Mouse (Mus musculus) induced T-regulatory cell, adult 2 months (primary cell): ENCODE measurements around the gene Wdr18.

Experiments used
- DNase-seq: peaks from one replicate; pipeline ENCODE4 v3.0.0-alpha.2; 2012; ENCODE audit warnings: low read depth

The Wdr18 gene

GRCm38 (mm10) chr10:79997034-79997760 lies 37.2 kb downstream of the Wdr18 start:
- peak; percentile 82 for DNase-seq

DNA sequence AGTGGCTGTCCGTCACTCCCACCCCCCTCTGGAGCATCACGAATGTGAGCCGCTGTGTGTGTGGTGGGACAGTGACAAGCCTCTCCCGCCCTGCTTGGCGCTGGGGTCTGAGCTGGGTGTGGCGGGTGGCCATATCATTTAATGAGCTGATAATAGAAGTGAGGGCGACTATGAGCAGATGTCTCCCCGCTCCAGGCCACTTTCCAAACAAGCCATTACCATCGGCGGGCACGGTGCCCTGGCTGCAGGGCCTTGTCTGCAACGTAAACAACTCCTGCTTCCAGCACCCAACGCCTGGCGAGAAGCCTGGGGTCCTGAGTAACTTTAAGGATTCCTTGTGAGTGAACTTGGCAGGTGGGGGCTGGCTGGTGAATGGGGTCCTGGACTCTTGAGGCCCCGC lies 37.9 kb downstream of the Wdr18 start:
- DNase-seq: no peak

GRCm38 (mm10) chr10:80001945-80002344 lies 42.0 kb downstream of the Wdr18 start:
- DNase-seq: no peak

- DNase-seq: no peak
Observed at GRCm38 (mm10) chr10:80002829-80003228, 42.9 kb downstream of the Wdr18 start.

- no peak for DNase-seq
Observed at GRCm38 (mm10) chr10:80003374-80004232, 43.7 kb downstream of the Wdr18 start.

DNA sequence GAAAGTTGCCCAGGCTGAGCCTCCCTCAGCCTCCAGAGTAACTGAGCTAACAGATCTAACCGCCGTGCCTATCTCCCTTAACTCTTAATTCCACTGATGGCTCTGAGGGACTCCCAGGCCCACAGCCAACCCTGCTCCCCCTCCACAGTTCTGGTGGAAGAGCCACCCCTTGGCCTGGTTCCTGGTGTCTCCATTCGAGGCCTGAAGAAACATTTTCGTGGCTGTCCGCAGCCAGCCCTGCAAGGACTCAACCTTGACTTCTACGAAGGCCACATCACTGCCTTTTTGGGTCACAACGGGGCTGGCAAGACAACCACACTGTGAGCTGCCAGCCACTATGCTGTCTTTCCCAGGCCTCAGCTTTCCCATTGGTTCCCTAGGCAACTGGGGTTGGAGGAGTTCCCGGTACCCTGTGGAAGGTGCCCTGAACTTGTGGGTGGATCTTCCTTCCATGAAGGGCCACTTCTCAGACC lies 44.3 kb downstream of the Wdr18 start:
- DNase-seq: no peak

- DNase-seq: no peak
Observed at GRCm38 (mm10) chr10:80011740-80012139, 51.8 kb downstream of the Wdr18 start.

DNA sequence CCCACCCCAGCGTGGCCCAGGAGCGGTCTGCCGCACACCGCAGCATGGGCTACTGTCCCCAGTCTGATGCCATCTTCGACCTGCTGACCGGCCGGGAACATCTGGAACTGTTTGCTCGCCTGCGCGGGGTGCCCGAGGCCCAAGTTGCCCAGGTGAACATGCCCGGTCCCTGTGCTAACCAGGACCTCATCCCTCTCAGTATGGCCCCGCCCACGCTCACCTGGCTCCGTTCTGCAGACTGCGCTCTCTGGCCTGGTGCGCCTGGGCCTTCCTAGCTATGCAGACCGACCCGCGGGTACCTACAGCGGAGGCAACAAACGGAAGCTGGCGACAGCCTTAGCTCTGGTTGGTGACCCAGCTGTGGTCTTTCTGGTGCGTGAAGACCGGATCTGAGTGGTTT lies 53.7 kb downstream of the Wdr18 start:
- DNase-seq: no peak

DNA sequence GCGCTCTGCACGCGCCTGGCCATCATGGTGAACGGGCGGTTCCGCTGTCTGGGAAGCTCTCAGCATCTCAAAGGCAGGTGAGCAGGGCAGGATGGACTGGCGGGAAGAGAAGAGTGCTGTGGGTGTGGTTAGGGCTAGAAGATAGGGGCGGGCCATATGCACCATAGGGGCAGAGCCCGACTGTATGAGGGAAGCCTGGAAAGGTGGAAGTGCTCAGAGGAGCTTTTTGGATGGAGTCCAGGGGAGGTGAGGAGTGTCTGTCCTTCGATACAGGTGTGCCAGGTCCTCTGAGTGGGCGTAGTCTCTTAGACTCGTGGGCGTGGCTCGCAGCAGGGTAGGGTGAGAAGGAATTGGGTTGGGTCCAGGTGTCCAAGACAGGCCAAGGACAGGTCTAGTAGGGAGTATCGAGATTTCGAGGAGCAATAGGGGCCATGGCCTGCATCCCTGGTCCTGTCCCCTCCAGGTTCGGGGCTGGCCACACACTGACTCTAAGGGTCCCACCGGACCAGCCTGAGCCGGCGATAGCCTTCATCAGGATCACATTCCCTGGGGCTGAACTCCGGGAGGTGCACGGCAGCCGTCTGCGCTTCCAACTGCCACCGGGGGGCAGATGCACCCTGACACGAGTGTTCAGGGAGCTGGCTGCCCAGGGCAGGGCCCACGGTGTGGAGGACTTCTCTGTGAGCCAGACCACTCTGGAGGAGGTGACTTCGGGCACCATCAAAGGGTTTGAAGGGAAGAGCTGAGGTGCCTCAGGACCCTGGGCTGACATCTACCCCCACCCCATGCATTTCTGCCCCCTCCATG lies 54.7 kb downstream of the Wdr18 start:
- DNase-seq: peak; percentile 46

DNA sequence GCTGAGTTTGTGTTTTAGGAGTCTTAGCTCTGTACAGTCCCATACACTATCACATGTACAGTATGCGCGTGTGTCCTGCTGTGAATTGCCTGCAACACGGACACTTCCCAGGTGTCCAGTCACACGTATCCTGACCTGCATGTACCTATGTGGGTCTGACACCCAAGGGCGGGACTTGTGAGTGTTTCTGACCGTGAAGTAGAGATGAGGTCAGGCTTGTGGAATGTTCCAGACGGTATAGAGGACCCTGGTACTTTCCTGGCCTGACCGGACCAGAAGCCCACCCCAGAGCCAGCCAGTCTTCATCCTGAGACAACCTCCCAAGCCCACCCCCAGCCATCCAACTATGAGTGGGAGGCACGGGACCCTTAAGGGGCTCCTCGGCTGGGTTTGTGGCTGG lies 55.6 kb downstream of the Wdr18 start:
- no peak for DNase-seq

GRCm38 (mm10) chr10:80016511-80016910 lies 56.6 kb downstream of the Wdr18 start, which contains the start of gene Arhgap45:
TSS of gene Arhgap45 (plus strand) at chr10:80016653.
- peak; percentile 95 for DNase-seq

GRCm38 (mm10) chr10:80016931-80017330 lies 57.0 kb downstream of the Wdr18 start:
- peak; percentile 84 for DNase-seq

DNA sequence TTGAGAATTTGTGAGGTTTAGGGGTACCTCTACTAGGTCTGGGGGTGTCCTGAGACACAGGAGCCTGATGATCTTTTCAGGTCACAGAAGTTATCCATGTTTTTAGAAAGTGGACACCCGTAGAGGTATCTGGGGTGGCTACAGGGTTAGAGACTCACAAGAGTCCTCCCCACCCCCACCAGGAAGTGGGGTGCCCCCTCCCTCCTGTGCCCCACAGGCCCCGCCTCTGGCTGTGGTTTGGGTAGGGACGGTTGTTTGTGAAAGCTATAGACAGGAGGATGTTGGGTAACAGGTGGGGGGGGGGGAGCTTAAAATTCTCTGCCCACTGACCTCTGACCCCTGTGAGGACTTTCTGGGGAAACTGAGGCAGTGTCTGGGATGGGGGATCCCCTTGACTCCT lies 57.4 kb downstream of the Wdr18 start:
- peak; percentile 97 for DNase-seq

DNA sequence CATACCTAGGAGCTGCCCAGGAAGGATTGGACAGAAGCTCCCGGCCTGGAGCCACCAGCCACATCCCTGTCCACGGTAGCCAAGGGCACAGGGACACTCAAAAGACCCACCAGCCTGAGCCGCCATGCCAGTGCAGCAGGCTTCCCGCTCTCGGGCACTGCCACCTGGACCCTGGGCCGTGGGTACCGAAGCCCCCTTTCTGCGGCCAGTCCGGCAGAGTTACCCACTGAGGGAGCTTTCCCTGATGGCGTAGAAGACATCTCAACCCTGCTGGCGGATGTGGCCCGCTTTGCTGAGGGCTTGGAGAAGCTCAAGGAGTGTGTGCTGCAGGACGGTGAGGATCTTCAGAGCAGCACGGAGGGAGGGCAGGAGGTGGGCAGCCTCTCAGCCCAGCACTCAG lies 57.8 kb downstream of the Wdr18 start:
- peak; percentile 74 for DNase-seq

- peak; percentile 85 for DNase-seq
Observed at GRCm38 (mm10) chr10:80018739-80019297, 58.9 kb downstream of the Wdr18 start.

DNA sequence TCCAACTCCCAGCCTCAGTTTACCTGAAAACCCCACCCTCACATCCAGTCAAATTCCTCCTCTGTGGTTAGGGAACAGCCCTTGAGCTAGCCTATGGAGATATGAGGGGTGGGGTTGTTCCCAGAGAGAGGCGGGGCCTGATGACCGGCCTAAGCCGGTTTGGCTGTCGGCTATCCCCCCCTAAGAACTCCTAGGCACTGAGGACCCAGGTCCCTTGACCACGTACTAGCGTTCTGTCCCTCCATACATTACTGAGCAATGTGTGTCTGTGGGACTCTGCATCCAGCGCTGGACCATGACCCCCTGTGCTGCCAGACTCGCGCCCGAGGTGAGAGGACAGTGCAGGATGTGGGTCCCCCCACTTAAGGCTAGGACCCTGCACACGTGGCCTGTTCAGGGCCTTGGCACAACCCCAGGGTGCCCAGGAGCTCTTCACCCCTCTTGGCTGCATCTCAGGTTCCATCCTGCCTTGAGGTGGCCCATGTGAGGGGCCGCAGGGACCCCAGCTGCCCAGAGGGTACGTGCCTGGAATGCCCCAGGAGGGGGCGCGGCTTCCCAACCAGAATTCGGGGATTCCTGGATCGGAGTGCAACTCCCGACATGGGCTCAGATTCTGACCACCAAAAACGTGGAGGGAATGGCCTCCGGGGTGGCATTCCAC lies 59.6 kb downstream of the Wdr18 start:
- peak; percentile 35 for DNase-seq
